Mouse (Mus musculus): ENCODE data around the gene Usp25. TPM values are rescaled to one million over a fixed set of nuclear protein-coding genes. Genes with fewer than 3 reads are reported as not detected.

The Usp25 gene
- polyA plus RNA-seq, 1 experiment from 2014 or later: 22.9 TPM

GRCm38 (mm10) chr16:77152288-77152687, 138.8 kb downstream of the Usp25 start:
- H3K9ac ChIP-seq: no peak overlapping the region
- H3K27ac ChIP-seq (replicated peaks): no peak overlapping the region
- 77% methylated on average over 1 of the region's 1 CpGs for WGBS
- H3K4me1 ChIP-seq: no peaks in the 10 kb centered on the region
- H3K9me3 ChIP-seq (replicated peaks): no peaks in the 10 kb centered on the region
- no peak for ATAC-seq (ENCODE audit: insufficient number of reproducible peaks, low FRiP score, low TSS enrichment, low read depth)
- no peak overlapping the region for H3K4me3 ChIP-seq (replicated peaks)
- no peaks in the 10 kb centered on the region for H3K27me3 ChIP-seq
- no peaks in the 10 kb centered on the region for H3K36me3 ChIP-seq
- H3K4me2 ChIP-seq (replicated peaks): no peak overlapping the region

- Histone ChIP-seq H3K9me3 (replicated peaks) (no peaks in the 10 kb centered on the region), H3K4me1 (no peaks in the 10 kb centered on the region), H3K4me2 (replicated peaks) (no peak overlapping the region), H3K4me3 (replicated peaks) (no peak overlapping the region), H3K36me3 (no peaks in the 10 kb centered on the region), H3K9ac (no peak overlapping the region), H3K27ac (replicated peaks) (no peak overlapping the region), H3K27me3 (no peaks in the 10 kb centered on the region)
- WGBS: 60% methylated on average over 1 of the region's 1 CpGs
- ATAC-seq (ENCODE audit: insufficient number of reproducible peaks, low FRiP score, low TSS enrichment, low read depth): no peak
Measured at GRCm38 (mm10) chr16:77153216-77153715, 139.8 kb downstream of the Usp25 start.

- no peak overlapping the region for H3K9ac ChIP-seq
- no peaks in the 10 kb centered on the region for H3K4me1 ChIP-seq
- no peak for ATAC-seq (ENCODE audit: insufficient number of reproducible peaks, low FRiP score, low TSS enrichment, low read depth)
- no peak overlapping the region for H3K4me2 ChIP-seq (replicated peaks)
- H3K27me3 ChIP-seq: no peaks in the 10 kb centered on the region
- H3K36me3 ChIP-seq: no peaks in the 10 kb centered on the region
- no peak overlapping the region for H3K27ac ChIP-seq (replicated peaks)
- WGBS: 91% methylated on average over 2 of the region's 2 CpGs
- no peaks in the 10 kb centered on the region for H3K9me3 ChIP-seq (replicated peaks)
- H3K4me3 ChIP-seq (replicated peaks): no peak overlapping the region
Measured at GRCm38 (mm10) chr16:77153815-77154214, 140.3 kb downstream of the Usp25 start.

- Histone ChIP-seq H3K4me3 (replicated peaks) (no peak overlapping the region), H3K27me3 (no peaks in the 10 kb centered on the region), H3K27ac (replicated peaks) (no peak overlapping the region), H3K9me3 (replicated peaks) (no peaks in the 10 kb centered on the region), H3K4me1 (no peaks in the 10 kb centered on the region), H3K9ac (no peak overlapping the region), H3K36me3 (no peaks in the 10 kb centered on the region), H3K4me2 (replicated peaks) (no peak overlapping the region)
- no peak for ATAC-seq (ENCODE audit: insufficient number of reproducible peaks, low FRiP score, low TSS enrichment, low read depth)
- WGBS: 71% methylated on average over 1 of the region's 1 CpGs
Measured at GRCm38 (mm10) chr16:77154831-77155230, 141.3 kb downstream of the Usp25 start.

Measured in embryonic facial prominence, embryonic 15.5 days (tissue).